Mouse (Mus musculus) CD4-positive helper T cell, adult 2 months (primary cell): ENCODE results near the gene Dclk1.

Experiments
- DNase-seq: peaks from one replicate; pipeline ENCODE4 v3.0.0-alpha.2; 2012; ENCODE audit warnings: low read depth, missing footprints, low spot score

Gene Dclk1

GRCm38 (mm10) chr3:55587972-55588946 lies 346.1 kb downstream of the Dclk1 start:
- DNase-seq: no peak
